Mouse (Mus musculus) embryo, embryonic 11.5 days (tissue): ENCODE data around the gene Slc22a14.
A peak's percentile ranks its signal among the peaks of the same experiment; 100 is the strongest.

Experiments
- DNase-seq: peaks from one replicate; pipeline ENCODE4 v3.0.0-alpha.2; 2012; ENCODE audit warnings: low read depth, low spot score

Slc22a14 gene

GRCm38 (mm10) chr9:119206666-119207065 is 158.7 kb downstream of the Slc22a14 start:
- DNase-seq = no peak

- no peak for DNase-seq
These were observed 159.6 kb downstream of the Slc22a14 start for GRCm38 (mm10) chr9:119205756-119206155.

- DNase-seq = no peak
These were observed 161.7 kb downstream of the Slc22a14 start for GRCm38 (mm10) chr9:119203617-119204016.

GRCm38 (mm10) chr9:119201653-119202052 is 163.7 kb downstream of the Slc22a14 start:
- DNase-seq = no peak

- DNase-seq = no peak
These were observed 166.0 kb downstream of the Slc22a14 start for GRCm38 (mm10) chr9:119199151-119199861.

GRCm38 (mm10) chr9:119192202-119192990 is 173.0 kb downstream of the Slc22a14 start:
- peak; percentile 3 for DNase-seq

GRCm38 (mm10) chr9:119181241-119181728 is 184.1 kb downstream of the Slc22a14 start:
- no peak for DNase-seq

GRCm38 (mm10) chr9:119179292-119179691 is 186.1 kb downstream of the Slc22a14 start:
- no peak for DNase-seq

- DNase-seq = no peak
These were observed 197.7 kb downstream of the Slc22a14 start for GRCm38 (mm10) chr9:119167608-119168007.

DNA sequence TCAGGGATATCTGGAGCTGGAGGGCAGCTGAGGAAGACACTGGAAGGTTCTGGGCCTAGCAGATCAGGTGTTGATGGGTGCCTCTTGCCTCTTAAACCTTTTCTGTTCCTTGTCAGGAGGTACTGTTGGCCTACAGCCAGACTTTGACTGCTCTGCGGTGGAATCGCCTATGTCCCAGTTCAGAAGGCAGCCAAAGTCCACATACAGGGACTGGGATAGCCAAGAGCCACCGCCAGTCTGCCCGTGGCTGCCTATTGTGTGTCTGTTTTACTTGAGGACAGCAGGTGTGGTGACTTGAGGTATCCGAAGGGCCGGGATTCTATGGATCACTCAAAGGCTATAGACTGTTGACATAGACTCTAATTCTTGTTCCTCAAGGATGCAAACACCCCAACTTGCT is 199.8 kb downstream of the Slc22a14 start:
- DNase-seq = no peak

- DNase-seq = no peak
These were observed 200.6 kb downstream of the Slc22a14 start for GRCm38 (mm10) chr9:119164743-119165142.

GRCm38 (mm10) chr9:119160689-119161088 is 204.7 kb downstream of the Slc22a14 start:
- DNase-seq = no peak

DNA sequence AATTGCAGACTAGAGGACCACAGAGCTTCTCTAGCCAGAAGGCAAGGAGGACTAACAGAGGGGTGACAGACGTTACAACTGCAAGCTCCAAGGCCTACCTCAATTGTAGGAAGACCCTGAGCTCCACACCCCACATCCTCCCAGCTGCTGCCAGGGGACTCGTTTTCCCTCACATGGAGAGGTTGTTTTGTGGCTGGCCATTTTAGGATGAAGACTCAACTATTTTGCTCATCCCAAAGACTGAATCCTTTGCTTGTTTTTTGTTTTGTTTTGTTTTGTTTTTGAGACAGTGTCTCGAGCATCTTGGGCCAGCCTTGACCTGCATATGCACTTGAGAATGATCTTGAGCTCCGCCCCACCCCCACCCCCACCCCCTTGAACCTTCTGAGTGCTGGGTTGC is 206.5 kb downstream of the Slc22a14 start, which contains the start of gene Gm47289:
Gm47289 (plus strand) TSS at position 301 of the 400 bp plus-strand sequence.
- no peak for DNase-seq

DNA sequence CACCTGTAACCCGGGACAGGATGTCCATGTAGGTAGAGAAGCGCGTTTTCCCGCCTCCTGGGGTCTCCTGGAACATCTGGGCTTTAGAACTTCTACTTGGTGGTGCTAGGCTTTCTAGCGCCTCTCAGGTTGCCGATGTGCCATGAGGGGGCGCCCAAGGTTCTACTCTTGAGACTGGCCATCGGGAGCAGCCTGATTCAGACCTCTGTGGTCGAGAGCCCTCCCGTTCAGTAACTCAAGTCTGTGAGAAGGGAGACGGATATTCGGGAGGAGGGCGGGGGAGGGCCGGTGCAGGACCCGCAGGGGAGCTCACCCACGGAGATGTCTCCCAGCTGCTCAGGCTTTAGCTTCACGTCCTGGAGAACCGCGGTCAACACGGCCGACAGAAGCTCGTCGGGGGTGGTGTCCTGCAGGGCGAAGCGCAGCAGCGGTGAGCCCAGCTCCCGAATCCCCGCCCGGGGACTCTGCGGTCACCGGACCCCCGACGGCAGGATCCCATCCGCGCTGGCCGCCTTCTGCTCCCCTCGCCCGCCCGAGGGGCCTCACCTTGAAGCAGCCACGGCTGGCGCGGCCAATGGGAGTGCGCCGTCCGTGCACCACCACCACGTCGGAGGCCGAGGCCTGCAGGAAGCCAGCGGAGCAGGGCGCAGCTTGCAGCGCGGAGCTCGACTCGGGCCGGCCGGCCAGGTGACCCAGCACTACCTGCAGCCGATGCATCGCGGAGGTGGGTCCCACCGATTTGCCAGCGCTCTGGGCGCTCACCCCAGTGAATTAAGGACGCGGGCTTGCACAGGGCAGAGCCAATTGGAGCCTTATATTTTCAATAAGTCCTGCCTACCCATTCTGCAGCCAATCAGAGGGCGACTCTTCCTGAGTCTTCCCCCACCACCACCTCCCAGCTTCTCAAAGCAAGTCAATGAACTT is 208.8 kb downstream of the Slc22a14 start, which contains the start of gene Acaa1b:
Acaa1b (minus strand) TSS at position 816 of the 924 bp plus-strand sequence.
- DNase-seq = peak; percentile 70

- no peak for DNase-seq
These were observed 209.5 kb downstream of the Slc22a14 start for GRCm38 (mm10) chr9:119155826-119156225.

DNA sequence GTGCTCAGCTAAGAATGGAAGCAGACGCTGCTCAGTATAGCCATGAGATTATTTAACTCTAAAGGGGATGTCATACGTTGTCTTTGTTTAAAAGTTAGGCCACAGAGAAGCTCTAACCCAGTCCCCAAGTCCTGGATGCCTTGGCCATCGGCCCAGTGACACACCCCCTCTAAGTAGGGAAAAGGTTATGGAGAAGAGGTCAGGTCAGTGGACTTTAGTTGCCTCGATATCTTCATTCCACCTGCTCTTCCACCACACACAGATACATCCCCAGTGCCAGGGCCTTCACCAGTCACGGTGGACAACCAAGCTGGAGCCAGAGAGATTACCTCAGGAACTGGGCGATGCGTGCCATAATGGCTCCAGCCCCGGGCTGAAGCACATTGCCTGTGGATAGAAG is 209.9 kb downstream of the Slc22a14 start:
- DNase-seq = no peak

DNA sequence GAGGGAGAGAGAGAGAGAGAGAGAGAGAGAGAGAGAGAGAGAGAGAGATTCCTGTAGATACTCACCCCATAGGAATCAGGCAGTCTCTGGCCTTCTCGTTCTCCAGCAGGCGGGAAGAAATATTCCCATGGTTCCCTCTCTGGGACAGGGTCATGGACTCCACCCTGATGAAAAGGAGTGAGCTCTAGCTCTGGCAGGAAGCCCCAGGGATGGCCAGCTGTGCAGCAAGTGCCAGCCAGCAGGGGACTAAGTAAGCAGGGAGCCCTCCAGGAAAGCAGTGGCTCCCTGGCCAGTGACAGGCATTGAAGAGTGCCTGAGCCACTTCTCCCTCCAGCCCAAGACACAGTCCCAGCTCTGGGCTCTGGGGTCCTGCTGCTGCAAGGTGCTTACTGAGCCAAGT is 213.6 kb downstream of the Slc22a14 start:
- DNase-seq = no peak

GRCm38 (mm10) chr9:119149601-119150000 is 215.8 kb downstream of the Slc22a14 start:
- DNase-seq = peak; percentile 65

DNA sequence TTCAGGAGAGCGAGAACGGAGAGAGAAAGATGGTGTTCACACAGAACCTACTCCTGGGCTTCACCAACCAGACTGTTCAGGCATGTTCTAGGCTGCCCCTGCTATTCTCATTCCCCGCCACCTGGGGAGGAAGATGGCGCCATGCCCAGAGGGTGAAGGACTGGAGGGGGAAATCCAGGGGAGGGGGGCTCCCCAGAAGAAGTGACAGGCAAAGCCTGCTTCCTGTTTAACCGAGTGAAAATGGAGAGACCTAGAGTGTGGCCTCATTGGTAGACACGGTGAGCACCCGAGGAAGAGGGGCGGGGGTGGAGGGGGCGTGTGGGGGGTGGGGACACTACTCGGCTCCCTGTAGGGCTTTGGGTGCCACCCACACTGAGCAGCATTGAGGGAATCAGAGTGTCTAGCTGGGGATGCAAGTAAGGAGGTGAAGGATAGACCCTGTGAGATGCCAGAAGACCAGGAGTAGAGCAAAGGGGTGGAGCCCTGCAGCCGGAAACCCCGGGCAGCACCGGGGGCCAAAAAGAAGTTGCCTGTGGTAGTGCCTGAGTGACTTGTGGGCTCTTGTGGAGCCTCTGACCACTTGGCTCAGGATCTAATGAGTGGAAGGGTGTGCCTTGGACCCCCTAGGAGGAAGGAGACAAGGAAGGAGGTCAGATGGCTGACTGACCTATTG is 219.1 kb downstream of the Slc22a14 start:
- DNase-seq = no peak

DNA sequence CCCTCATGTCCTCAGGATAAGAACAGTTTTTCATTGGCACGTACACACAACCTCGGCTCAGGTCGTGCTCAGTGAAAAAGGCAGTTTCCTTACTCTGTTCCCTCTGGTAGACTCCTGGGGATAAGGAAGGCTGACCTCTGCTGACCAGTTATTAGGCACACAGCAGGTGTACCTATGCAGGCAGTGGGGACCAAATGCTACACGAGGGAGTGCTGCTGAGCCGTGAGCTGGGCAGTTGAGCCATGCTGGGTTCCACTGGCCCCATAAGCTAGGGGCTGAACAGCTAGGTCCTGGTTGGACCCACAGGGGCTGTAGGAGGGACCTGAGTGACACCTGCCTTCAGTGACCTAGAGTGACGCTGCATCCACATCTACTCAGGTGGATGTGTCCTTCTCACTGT is 219.7 kb downstream of the Slc22a14 start:
- DNase-seq = no peak

DNA sequence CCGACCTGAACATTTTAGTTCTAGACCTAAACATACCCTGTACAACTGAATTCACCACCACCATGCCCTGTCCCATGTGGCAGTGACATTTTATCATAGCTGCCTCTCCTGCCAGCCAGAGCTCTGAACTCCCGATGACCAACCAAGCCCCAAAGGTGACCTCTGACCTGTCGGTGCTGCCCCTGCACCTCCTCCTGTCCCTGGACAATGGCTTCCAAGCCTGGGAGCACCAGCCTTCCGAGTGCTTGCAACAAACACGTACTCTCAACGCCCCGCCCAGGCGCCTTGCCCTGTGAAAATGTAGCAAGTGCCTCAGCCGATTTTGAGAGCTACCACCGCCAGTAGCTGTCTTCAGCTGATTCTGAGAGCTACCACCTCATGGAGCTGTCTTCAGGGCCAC is 220.2 kb downstream of the Slc22a14 start:
- DNase-seq = no peak
